Mouse (Mus musculus) lung, embryonic 15.5 days (tissue): ENCODE data around the gene Gm14597. TPM values are rescaled to one million over a fixed set of nuclear protein-coding genes. Genes with fewer than 3 reads are reported as not detected.
A peak's percentile ranks its signal among the peaks of the same experiment; 100 is the strongest.
"Not testable (repeated sequence)": the region's sequence is repeated elsewhere in the genome, so short reads cannot be mapped to it uniquely, and the experiment has no call there.

Experiments
- ATAC-seq: fragments of 200-750 bp; cut with Nextera tagmentation; 2 replicates; pipeline ENCODE4 v1.8.0; 2017; ENCODE audit warnings: moderate number of reproducible peaks, borderline replicate concordance; ENCODE audit not compliant: low FRiP score, low TSS enrichment; ENCODE audit errors: extremely low read depth
- H3K27ac ChIP-seq: fragments of 300-500 bp; sonication (generic); 2 replicates; pipeline ENCODE4 v1.5.1; 2015; ENCODE audit warnings: moderate library complexity, mild to moderate bottlenecking, inconsistent platforms
- H3K27me3 ChIP-seq: fragments of 300-500 bp; sonication (generic); 2 replicates; pipeline ENCODE4 v1.6.1; 2015; ENCODE audit warnings: inconsistent platforms
- H3K36me3 ChIP-seq: fragments of 300-500 bp; sonication (generic); 2 replicates; pipeline ENCODE4 v1.6.1; 2015; ENCODE audit warnings: inconsistent platforms
- H3K4me1 ChIP-seq: fragments of 300-500 bp; sonication (generic); 2 replicates; pipeline ENCODE4 v1.6.1; 2015; ENCODE audit warnings: inconsistent platforms
- H3K4me2 ChIP-seq: fragments of 300-500 bp; sonication (generic); 2 replicates; pipeline ENCODE4 v1.6.1; 2015; ENCODE audit warnings: inconsistent platforms, mild to moderate bottlenecking, moderate library complexity
- H3K4me3 ChIP-seq: fragments of 300-500 bp; sonication (generic); 2 replicates; pipeline ENCODE4 v1.5.1; 2015; ENCODE audit warnings: mild to moderate bottlenecking, inconsistent platforms
- H3K9ac ChIP-seq: fragments of 300-500 bp; sonication (generic); 2 replicates; pipeline ENCODE4 v1.6.1; 2015; ENCODE audit warnings: inconsistent platforms
- H3K9me3 ChIP-seq: fragments of 300-500 bp; sonication (generic); 2 replicates; pipeline ENCODE4 v1.6.1; 2016; ENCODE audit warnings: inconsistent platforms
- whole genome bisulfite sequencing: fragments of 180-500 bp; shearing (Covaris S2); methylation state at CpG from one replicate; pipeline ENCODE4 v1.1.7; 2015; 5-methylcytosine and 5-hydroxymethylcytosine counted together
- polyA plus RNA-seq: library from polyadenylated mRNA; unstranded; fragments of >200 nt; fragmentation: Nextera tagmentation; extraction: Ambion mirVana; gene quantifications from 2 replicates; pipeline ENCODE4 v1.2.1, GENCODE M21; 2015

Gm14597 gene
- polyA plus RNA-seq: not detected in 2 replicates

- not testable (repeated sequence) for H3K27ac ChIP-seq, H3K27me3 ChIP-seq, ATAC-seq, H3K9me3 ChIP-seq, H3K4me1 ChIP-seq, H3K36me3 ChIP-seq
- WGBS: 76% methylated on average over 3 of the region's 4 CpGs
- peak within 1 kb of the TSS; percentile 45 for H3K4me3 ChIP-seq
- H3K9ac ChIP-seq: peak within 1 kb of the TSS; percentile 42
- peak within 1 kb of the TSS; percentile 64 for H3K4me2 ChIP-seq
Observed at GRCm38 (mm10) chrX:53608879-53609278, at the start of gene Gm14597. Gene Gm14597 (minus strand): TSS chrX:53608979.

GRCm38 (mm10) chrX:53652917-53653316 lies 44.1 kb upstream of the Gm14597 start:
- ATAC-seq, H3K9ac ChIP-seq, H3K4me3 ChIP-seq, H3K4me2 ChIP-seq, H3K27ac ChIP-seq, H3K4me1 ChIP-seq, H3K27me3 ChIP-seq, H3K9me3 ChIP-seq, H3K36me3 ChIP-seq: not testable (repeated sequence)
- WGBS: 46% methylated on average over 4 of the region's 4 CpGs

- H3K9me3 ChIP-seq: no peaks in the 10 kb centered on the region
- no peaks in the 10 kb centered on the region for H3K27me3 ChIP-seq
- H3K4me2 ChIP-seq: no peak overlapping the region
- 67% methylated on average over 6 of the region's 6 CpGs for WGBS
- no peak overlapping the region for H3K4me3 ChIP-seq
- no peak overlapping the region for H3K9ac ChIP-seq
- H3K36me3 ChIP-seq: no peaks in the 10 kb centered on the region
- no peak overlapping the region for H3K27ac ChIP-seq
- ATAC-seq: no peak
- no peaks in the 10 kb centered on the region for H3K4me1 ChIP-seq
Observed at GRCm38 (mm10) chrX:53645885-53646284, 37.1 kb upstream of the Gm14597 start.

- not testable (repeated sequence) for H3K9me3 ChIP-seq, H3K9ac ChIP-seq, H3K27me3 ChIP-seq, H3K4me1 ChIP-seq, H3K36me3 ChIP-seq
- peak within 1 kb of the TSS; percentile 34 for H3K4me3 ChIP-seq
- peak within 1 kb of the TSS; percentile 74 for H3K27ac ChIP-seq
- 10% methylated on average over 12 of the region's 50 CpGs for WGBS
- ATAC-seq: peak; percentile 94
- H3K4me2 ChIP-seq: peak within 1 kb of the TSS; percentile 41
Observed at GRCm38 (mm10) chrX:53642980-53643961, 34.5 kb upstream of the Gm14597 start, which contains the start of gene Rtl8a. Gene Rtl8a (minus strand): TSS chrX:53643682.

GRCm38 (mm10) chrX:53642604-53642979 lies 33.8 kb upstream of the Gm14597 start:
- not testable (repeated sequence) for H3K9ac ChIP-seq, H3K27me3 ChIP-seq, H3K36me3 ChIP-seq, H3K27ac ChIP-seq, H3K9me3 ChIP-seq, ATAC-seq, H3K4me1 ChIP-seq
- WGBS: 49% methylated on average over 3 of the region's 4 CpGs
- H3K4me2 ChIP-seq: peak overlapping the region; percentile 35; the same call in 1 of the 2 replicates
- peak overlapping the region; percentile 19; the same call in 1 of the 2 replicates for H3K4me3 ChIP-seq

- not testable (repeated sequence) for H3K27me3 ChIP-seq, H3K4me2 ChIP-seq, H3K4me3 ChIP-seq, H3K9ac ChIP-seq, H3K36me3 ChIP-seq, ATAC-seq, H3K4me1 ChIP-seq, H3K9me3 ChIP-seq, H3K27ac ChIP-seq
- WGBS: 47% methylated on average over 3 of the region's 3 CpGs
Observed at GRCm38 (mm10) chrX:53638107-53638506, 29.3 kb upstream of the Gm14597 start.

GRCm38 (mm10) chrX:53611395-53611794 lies 2.6 kb upstream of the Gm14597 start:
- not testable (repeated sequence) for H3K27me3 ChIP-seq, H3K36me3 ChIP-seq, H3K9ac ChIP-seq, H3K27ac ChIP-seq, H3K4me3 ChIP-seq, H3K9me3 ChIP-seq, H3K4me1 ChIP-seq, ATAC-seq, H3K4me2 ChIP-seq

- Histone ChIP-seq H3K9ac (no peak overlapping the region), H3K27ac (no peak overlapping the region), H3K27me3 (no peaks in the 10 kb centered on the region), H3K4me1 (no peaks in the 10 kb centered on the region), H3K4me3 (no peak overlapping the region), H3K36me3 (no peaks in the 10 kb centered on the region), H3K9me3 (no peaks in the 10 kb centered on the region), H3K4me2 (no peak overlapping the region)
- ATAC-seq: no peak
- WGBS: 3% methylated on average over 3 of the region's 3 CpGs
Observed at GRCm38 (mm10) chrX:53610571-53610970, 1.8 kb upstream of the Gm14597 start.

GRCm38 (mm10) chrX:53608122-53608813 lies 511 bp downstream of the Gm14597 start:
- no peaks in the 10 kb centered on the region for H3K36me3 ChIP-seq
- no peaks in the 10 kb centered on the region for H3K4me1 ChIP-seq
- peak overlapping the region; percentile 64 for H3K4me2 ChIP-seq
- H3K9me3 ChIP-seq: no peaks in the 10 kb centered on the region
- ATAC-seq: peak; percentile 56; the same call in 1 of the 2 replicates
- peak overlapping the region; percentile 45 for H3K4me3 ChIP-seq
- peak overlapping the region; percentile 42 for H3K9ac ChIP-seq
- 33% methylated on average over 15 of the region's 18 CpGs for WGBS
- H3K27ac ChIP-seq: no peak overlapping the region; the same call in 1 of the 2 replicates
- no peaks in the 10 kb centered on the region for H3K27me3 ChIP-seq

GRCm38 (mm10) chrX:53607242-53608121 lies 1.3 kb downstream of the Gm14597 start, which contains the start of gene Rtl8c:
Gene Rtl8c (plus strand): TSS chrX:53608032.
- WGBS: 25% methylated on average over 20 of the region's 20 CpGs
- Histone ChIP-seq H3K9me3 (no peaks in the 10 kb centered on the region), H3K9ac (peak within 1 kb of the TSS; percentile 42), H3K4me2 (peak within 1 kb of the TSS; percentile 64), H3K36me3 (no peaks in the 10 kb centered on the region), H3K27me3 (no peaks in the 10 kb centered on the region), H3K4me1 (no peaks in the 10 kb centered on the region), H3K4me3 (peak within 1 kb of the TSS; percentile 45), H3K27ac (no peak within 1 kb of the TSS; the same call in 1 of the 2 replicates)
- peak; percentile 95 for ATAC-seq

GRCm38 (mm10) chrX:53606176-53606575 lies 2.6 kb downstream of the Gm14597 start:
- ATAC-seq, H3K9ac ChIP-seq, H3K4me1 ChIP-seq, H3K27me3 ChIP-seq, H3K4me2 ChIP-seq, H3K27ac ChIP-seq, H3K4me3 ChIP-seq, H3K9me3 ChIP-seq, H3K36me3 ChIP-seq: not testable (repeated sequence)
- 15% methylated on average over 1 of the region's 1 CpGs for WGBS
